Mouse (Mus musculus): ENCODE data around the gene Rpl3. TPM values are rescaled to one million over a fixed set of nuclear protein-coding genes. Genes with fewer than 3 reads are reported as not detected.

Gene Rpl3
- total RNA-seq, 2 experiments from 2014 or later: 163 to 184 TPM

- DNase-seq: no peak
These were observed 1.5 kb downstream of the Rpl3 start for GRCm38 (mm10) chr15:80090155-80090554.

- DNase-seq: peak; percentile 89 to 92
These were observed 3.0 kb downstream of the Rpl3 start for GRCm38 (mm10) chr15:80088637-80089036.

DNA sequence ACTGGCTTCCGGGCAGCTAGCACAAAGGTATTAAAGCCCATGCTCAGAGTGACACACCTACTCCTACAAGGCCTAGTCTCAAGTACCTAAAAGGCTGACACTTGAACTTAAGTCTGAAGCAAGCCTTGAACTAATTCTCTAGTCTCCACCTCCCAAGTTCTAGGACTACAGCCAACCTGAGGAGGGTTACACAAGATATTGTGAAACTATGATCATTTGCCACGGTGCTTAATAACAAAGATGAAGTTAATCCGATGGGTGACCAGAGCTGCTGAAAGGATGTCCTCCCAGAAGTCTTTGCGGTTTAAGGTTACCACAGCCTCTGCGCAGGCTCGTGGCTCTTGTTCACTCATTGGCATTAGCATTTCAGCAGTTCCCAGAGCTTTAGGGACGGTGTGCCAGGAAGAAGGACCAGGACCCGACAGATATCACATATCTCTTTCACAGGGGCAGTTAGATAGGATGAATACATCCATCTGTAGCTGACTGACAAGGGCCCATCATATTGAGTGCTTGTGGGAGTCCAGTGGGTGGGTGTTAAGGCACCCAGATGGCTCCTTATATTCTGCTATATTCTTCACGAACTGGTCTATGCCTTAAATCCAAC, 4.2 kb downstream of the Rpl3 start:
- no peak for DNase-seq

- DNase-seq: no peak
These were observed 7.9 kb downstream of the Rpl3 start for GRCm38 (mm10) chr15:80083740-80084139.

DNA sequence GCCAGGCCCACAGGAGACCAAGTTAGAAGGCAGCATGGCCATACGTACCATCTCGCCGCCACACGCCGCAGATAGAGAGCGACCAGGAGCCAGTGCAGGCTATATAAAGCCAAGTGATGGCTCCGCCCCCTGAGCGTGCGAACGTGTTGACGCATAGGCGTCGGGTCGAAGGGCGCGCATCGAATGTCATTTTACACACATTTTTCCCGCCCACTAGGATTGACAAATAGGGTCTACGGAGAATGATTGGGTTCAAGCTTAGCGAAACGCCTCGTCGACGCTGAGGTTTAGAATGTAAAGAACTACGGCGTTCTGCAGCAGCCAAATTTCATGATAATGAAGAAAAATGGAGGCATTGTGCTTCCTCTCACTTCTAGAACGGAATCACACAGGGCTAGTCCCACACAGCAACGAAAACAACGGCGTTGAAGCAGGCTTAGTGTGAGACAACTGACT, 8.4 kb downstream of the Rpl3 start:
- peak; percentile 98 to 99 for DNase-seq

- no peak for DNase-seq
These were observed 8.9 kb downstream of the Rpl3 start for GRCm38 (mm10) chr15:80082661-80083275.

GRCm38 (mm10) chr15:80081801-80082546, 9.7 kb downstream of the Rpl3 start:
- DNase-seq: peak in 1 of 2 experiments; percentile 33

DNA sequence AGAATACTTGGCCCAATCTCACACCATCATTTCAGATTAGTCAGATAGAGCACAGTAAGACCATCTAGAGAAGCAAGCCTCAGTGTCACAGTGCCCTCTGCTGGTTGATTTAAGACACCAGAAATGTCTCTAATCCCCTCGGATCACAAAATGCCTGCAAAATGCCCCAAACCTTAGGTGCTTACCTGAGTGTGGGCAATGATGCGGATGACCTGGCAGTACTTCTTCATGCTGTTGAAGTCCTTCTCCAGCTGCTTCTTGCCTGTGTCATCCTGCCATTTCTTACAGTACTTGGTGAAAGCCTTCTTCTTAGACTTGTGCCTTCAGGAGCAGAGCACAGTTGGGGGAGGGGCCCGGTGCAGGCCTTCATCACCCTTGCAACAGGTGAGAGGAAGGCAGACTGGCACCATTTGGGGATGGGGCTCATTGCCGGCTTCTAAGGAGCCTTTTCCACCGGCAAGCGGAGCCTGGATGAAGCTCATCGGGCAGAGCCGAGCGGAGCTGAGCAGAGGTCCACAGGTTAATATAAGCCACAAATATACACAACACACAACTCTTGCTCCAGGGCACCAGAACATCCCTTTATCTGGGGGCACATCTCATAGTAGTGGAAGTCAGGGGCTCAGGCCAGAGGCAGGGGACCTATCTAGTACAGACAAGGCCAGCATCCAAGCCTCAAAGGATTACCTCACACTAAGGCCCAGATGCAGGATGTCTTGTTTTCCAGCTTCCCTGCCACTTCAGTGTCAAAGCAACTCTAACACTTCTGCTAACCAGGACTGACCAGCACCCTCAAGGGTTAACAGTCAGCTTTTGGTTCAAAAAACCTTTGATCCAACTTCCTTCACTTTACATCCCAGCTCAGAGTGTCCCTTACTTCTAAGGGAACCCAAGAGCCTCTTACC, 10.7 kb downstream of the Rpl3 start:
- peak in 1 of 2 experiments; percentile 56 for DNase-seq

DNA sequence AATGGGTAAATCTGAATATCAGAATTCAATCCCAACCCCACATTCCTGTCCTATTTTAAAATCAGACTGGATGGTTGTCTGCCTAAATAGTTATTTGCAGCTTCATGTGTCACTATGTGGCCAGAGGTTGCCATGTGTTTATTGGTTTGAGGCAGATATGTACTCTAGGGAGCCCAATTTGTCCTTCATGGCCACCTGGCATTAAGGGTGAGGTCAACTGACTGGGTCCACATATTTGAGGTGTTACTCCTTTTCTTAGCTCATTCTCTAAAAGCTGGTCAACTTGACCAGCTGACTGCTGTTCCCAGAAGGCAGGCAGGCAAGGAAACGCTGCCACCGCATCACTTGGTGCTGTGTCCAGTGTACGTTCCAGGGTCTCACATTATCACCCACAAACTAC, 11.7 kb downstream of the Rpl3 start:
- DNase-seq: no peak

DNA sequence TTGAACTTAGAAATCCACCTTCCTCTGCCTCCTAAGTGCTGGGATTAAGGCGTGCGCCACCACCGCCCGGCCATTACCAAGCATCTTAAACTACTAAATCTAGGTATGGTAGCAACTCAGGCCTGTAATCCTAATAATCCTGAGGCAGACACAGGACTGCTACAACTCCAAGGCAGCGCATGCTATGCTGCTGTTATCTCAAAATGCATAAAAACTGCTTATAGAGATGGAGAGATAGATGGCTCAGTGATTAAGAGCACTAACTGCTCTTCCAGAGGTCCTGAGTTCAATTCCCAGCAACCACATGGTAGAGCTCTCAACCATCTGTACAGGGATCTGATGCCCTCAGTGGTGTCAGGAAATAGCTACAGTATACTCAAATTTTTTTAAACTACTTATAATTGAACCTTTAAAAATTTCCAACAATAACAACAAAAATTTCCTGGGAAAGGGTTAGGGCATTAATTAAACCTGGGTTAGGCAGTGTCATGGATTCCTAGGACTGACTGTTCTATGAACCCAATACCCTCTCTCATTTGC, 12.5 kb downstream of the Rpl3 start:
- no peak for DNase-seq

- peak in 1 of 2 experiments; percentile 33 for DNase-seq
These were observed 13.4 kb downstream of the Rpl3 start for GRCm38 (mm10) chr15:80078058-80078814.

DNA sequence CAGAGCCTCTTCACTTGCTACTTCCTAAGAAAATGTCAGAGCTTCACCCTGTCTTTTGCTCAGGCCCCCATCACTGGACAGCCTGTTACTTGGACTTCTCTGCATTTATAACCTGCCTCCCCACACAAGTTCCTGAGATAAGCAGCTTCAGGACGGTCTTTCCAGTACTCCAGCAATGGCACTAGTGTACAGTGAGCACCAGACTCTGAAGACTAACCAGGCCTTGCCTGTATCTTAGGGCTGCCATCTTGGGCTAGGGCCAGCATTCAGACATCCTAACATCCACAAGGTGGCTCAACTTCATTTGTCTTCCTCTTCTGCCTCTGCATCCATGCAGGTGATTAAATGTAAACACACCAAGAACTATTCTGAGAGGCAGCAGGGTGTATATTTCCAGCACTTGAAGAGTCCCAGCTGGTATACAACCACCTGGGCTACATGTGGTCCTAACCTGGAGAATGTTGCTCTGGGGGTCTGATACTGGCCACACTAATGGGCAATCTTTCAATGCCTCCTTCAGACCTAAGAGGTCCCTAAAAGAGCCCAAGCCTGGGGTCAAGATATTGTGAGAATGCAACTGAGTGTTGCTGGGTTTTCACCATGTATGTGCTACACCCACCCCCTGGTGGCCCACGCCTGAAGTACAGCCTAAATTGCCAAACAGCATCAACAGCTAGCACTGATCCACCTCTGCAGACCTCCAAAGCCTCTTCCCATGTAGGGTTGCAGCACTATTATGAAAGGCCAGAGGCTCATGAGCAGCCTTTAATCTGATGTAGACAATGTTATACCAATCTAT, 15.1 kb downstream of the Rpl3 start:
- DNase-seq: peak; percentile 62 to 89

DNA sequence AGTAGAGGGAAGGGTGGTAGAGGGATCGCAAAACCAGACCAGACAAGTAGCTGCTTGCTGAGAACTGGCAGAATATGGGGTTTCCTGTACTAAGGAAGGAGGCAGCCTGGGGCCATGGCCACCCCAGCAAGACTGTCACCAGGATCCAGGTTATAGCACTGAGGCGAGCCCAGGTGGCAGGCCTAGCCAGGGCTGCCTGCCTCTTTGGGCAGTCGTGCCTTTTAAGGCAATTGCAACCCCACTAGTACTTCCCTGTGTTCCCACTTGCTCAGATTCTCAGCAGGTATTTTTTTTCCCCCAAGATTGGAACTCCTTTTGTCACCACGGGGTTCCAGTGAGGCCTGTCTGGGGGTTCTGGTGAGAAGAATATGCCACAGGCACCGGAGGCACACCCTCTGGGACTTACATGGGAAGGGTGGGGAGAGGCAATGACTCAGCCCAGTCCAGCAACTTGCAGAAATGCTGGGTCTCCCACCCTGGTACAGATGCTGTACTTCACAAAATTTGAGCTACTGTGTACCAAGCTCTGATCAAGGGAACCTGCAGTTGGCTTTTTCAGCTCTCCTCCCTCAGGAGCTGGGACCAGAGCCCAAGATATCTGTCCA, 15.8 kb downstream of the Rpl3 start:
- DNase-seq: no peak

- DNase-seq: peak in 1 of 2 experiments; percentile 24
These were observed 16.3 kb downstream of the Rpl3 start for GRCm38 (mm10) chr15:80075374-80075694.

DNA sequence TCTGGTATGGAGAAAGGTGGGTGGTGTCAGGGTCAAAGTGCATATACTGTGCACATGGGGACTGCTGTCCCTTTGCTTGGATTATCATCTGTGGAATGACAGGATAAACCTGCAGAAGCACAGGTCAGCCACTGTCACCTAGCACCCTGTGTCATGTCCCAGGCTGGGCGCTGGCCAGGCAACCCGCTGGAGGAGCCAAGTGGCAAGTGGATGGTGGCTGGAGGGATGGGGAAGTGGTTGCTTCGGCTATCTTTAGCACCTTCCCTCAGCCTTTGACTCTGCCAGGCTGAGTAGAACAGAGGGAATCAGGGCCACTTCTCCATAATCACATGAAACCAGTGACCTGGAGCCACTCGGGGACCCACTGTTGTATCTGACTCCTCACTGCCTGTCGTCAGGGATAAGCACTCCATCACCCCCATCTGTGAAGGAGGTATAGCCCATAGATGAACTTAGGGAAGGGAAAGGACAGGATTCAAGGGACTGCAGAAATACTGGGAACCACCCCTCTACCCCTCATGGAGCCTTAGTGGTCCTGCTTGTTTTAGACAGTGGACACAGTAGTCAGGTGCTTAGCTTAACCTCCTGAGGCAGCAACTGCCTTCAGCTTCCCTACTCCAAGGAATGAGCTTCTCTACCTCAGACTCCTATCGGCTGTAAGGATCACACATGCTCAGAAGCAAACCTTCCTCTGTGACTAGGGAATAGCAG, 16.9 kb downstream of the Rpl3 start:
- peak; percentile 79 to 87 for DNase-seq

DNA sequence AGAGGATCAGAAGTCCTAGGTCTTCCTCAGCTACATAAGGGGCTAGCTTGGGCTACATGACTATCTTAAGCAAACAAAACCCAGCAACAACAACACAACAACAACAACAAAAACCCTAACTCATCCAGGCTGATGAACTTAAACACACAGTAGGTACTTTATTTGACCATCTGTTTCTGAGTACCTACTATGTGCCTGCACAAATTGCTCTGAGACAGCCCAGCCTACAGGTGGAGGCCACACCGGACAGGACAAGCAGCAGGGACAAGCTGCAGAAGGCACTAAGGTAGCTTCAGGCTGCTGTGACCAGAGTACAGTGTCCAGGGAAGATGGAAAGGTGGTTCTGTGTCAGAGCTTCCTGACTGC, 18.4 kb downstream of the Rpl3 start:
- DNase-seq: no peak

GRCm38 (mm10) chr15:80072579-80073255, 19.0 kb downstream of the Rpl3 start:
- no peak for DNase-seq

- DNase-seq: peak; percentile 52 to 83
These were observed 19.7 kb downstream of the Rpl3 start for GRCm38 (mm10) chr15:80071951-80072437.

Data from heart, adult 18-20 months (tissue).